Mouse (Mus musculus) MEL (cell line): ENCODE measurements at regions not wholly inside any gene's neighbourhood (a gene's known extent, or its start where the extent isn't known, plus 50 kb on each side); places are given as distances from the start of the nearest gene placed in this dataset.
A peak's percentile ranks its signal among the peaks of the same experiment; 100 is the strongest.

Experiments used
- DNase-seq: peaks from one replicate; pipeline ENCODE4 v3.0.0; 2011; ENCODE audit warnings: low read depth, low spot score
- H3K27ac ChIP-seq: 2 replicates; pipeline ENCODE4 v1.5.1; 2012; ENCODE audit warnings: low read depth, mild to moderate bottlenecking, control low read depth, low read length, moderate library complexity; ENCODE audit not compliant: control insufficient read depth
- H3K27me3 ChIP-seq, 2 experiments: fragments of 150-350 bp in 1 of 2; sonication (generic) in 1 of 2; 2 replicates each; pipeline ENCODE4 v1.6.1; 2012; ENCODE audit warnings: low read length in 2 of 2, mild to moderate bottlenecking in 2 of 2, improper control_type of control experiment in 1 of 2, moderate library complexity in 1 of 2; ENCODE audit not compliant: insufficient read depth in 2 of 2, control insufficient read depth in 1 of 2
- H3K36me3 ChIP-seq, 2 experiments: 2 replicates each; pipeline ENCODE4 v1.6.1; 2012 to 2014; ENCODE audit warnings: low read length in 2 of 2, improper control_type of control experiment in 1 of 2, inconsistent platforms in 1 of 2, mild to moderate bottlenecking in 1 of 2; ENCODE audit not compliant: insufficient read depth in 2 of 2, control insufficient read depth in 1 of 2
- H3K4me1 ChIP-seq, 2 experiments: fragments of 150-350 bp in 1 of 2; sonication (generic) in 1 of 2; 2 replicates each; pipeline ENCODE4 v1.6.1; 2012; ENCODE audit warnings: low read length in 2 of 2, improper control_type of control experiment in 1 of 2, mild to moderate bottlenecking in 1 of 2; ENCODE audit not compliant: insufficient read depth in 2 of 2, control insufficient read depth in 1 of 2
- H3K4me3 ChIP-seq, 2 experiments: fragments of 150-350 bp in 1 of 2; sonication (generic) in 1 of 2; 2 replicates each; pipeline ENCODE4 v1.5.1; 2012; ENCODE audit warnings: low read depth in 2 of 2, low read length in 2 of 2, mild to moderate bottlenecking in 2 of 2, moderate library complexity in 2 of 2, control low read depth in 1 of 2, improper control_type of control experiment in 1 of 2; ENCODE audit not compliant: control insufficient read depth in 1 of 2, insufficient read depth in 1 of 2
- H3K79me2 ChIP-seq: 2 replicates; pipeline ENCODE4 v1.6.1; 2012; ENCODE audit warnings: mild to moderate bottlenecking, low read length, moderate library complexity; ENCODE audit not compliant: control insufficient read depth, poor library complexity, insufficient read depth
- H3K9ac ChIP-seq: 2 replicates; pipeline ENCODE4 v1.6.1; 2012; ENCODE audit warnings: low read depth, mild to moderate bottlenecking, control low read depth, low read length, moderate library complexity; ENCODE audit not compliant: control insufficient read depth, poor library complexity, severe bottlenecking
- H3K9me3 ChIP-seq: fragments of 150-350 bp; sonication (generic); replicated peaks from 2 replicates; pipeline ENCODE4 v1.6.1; 2012; ENCODE audit warnings: mild to moderate bottlenecking, low read length, improper control_type of control experiment, moderate library complexity; ENCODE audit not compliant: insufficient read depth
- E2F4 ChIP-seq: IDR thresholded peaks from 2 replicates; pipeline ENCODE4 v1.6.1; 2011; ENCODE audit warnings: low read depth, low read length, improper control_type of control experiment, borderline replicate concordance
- ELF1 ChIP-seq: IDR thresholded peaks from 2 replicates; pipeline ENCODE4 v1.6.1; 2014; ENCODE audit warnings: low read depth, mild to moderate bottlenecking, inconsistent platforms, low read length, improper control_type of control experiment, moderate library complexity
- GABPA ChIP-seq: IDR thresholded peaks from 2 replicates; pipeline ENCODE4 v1.6.1; 2012; ENCODE audit warnings: low read depth, mild to moderate bottlenecking, inconsistent platforms, low read length, improper control_type of control experiment, moderate library complexity
- HCFC1 ChIP-seq: IDR thresholded peaks from 2 replicates; pipeline ENCODE4 v1.6.1; 2012; ENCODE audit warnings: low read depth, mild to moderate bottlenecking, inconsistent platforms, low read length, improper control_type of control experiment, moderate library complexity
- MAFK ChIP-seq: IDR thresholded peaks from 2 replicates; pipeline ENCODE4 v1.6.1; 2011; ENCODE audit warnings: low read depth, mild to moderate bottlenecking, low read length, improper control_type of control experiment, borderline replicate concordance
- MEF2A ChIP-seq: IDR thresholded peaks from 2 replicates; pipeline ENCODE4 v1.6.1; 2014; ENCODE audit warnings: low read depth, mild to moderate bottlenecking, inconsistent platforms, low read length, improper control_type of control experiment; ENCODE audit not compliant: poor library complexity, insufficient replicate concordance, severe bottlenecking; ENCODE audit errors: extremely low read depth
- MXI1 ChIP-seq: IDR thresholded peaks from 2 replicates; pipeline ENCODE4 v1.6.1; 2011; ENCODE audit warnings: mild to moderate bottlenecking, low read depth, low read length, improper control_type of control experiment
- MYB ChIP-seq: IDR thresholded peaks from 2 replicates; pipeline ENCODE4 v1.6.1; 2011; ENCODE audit warnings: mild to moderate bottlenecking, low read depth, low read length, improper control_type of control experiment
- NRF1 ChIP-seq: IDR thresholded peaks from 2 replicates; pipeline ENCODE4 v1.6.1; 2014; ENCODE audit warnings: low read depth, mild to moderate bottlenecking, inconsistent platforms, low read length, improper control_type of control experiment, moderate library complexity; ENCODE audit not compliant: poor library complexity, insufficient read depth, severe bottlenecking
- POLR2AphosphoS2 ChIP-seq: IDR thresholded peaks from 2 replicates; pipeline ENCODE4 v1.6.1; 2011; ENCODE audit warnings: low read length, improper control_type of control experiment
- RAD21 ChIP-seq: IDR thresholded peaks from 2 replicates; pipeline ENCODE4 v1.6.1; 2011; ENCODE audit warnings: mild to moderate bottlenecking, low read depth, low read length, improper control_type of control experiment
- RCOR1 ChIP-seq: IDR thresholded peaks from 2 replicates; pipeline ENCODE4 v1.6.1; 2012; ENCODE audit warnings: low read depth, mild to moderate bottlenecking, inconsistent platforms, low read length, improper control_type of control experiment
- SIN3A ChIP-seq: IDR thresholded peaks from 2 replicates; pipeline ENCODE4 v1.6.1; 2012; ENCODE audit warnings: low read length, improper control_type of control experiment, inconsistent platforms
- TAL1 ChIP-seq: IDR thresholded peaks from 2 replicates; pipeline ENCODE4 v1.6.1; 2012; ENCODE audit warnings: mild to moderate bottlenecking, inconsistent platforms, low read length, moderate library complexity, mixed read lengths
- TBP ChIP-seq: IDR thresholded peaks from 2 replicates; pipeline ENCODE4 v1.8.0; 2011; ENCODE audit warnings: low read depth, low read length, improper control_type of control experiment
- ZC3H11A ChIP-seq: IDR thresholded peaks from 2 replicates; pipeline ENCODE4 v1.6.1; 2012; ENCODE audit warnings: low read depth, mild to moderate bottlenecking, inconsistent platforms, low read length, improper control_type of control experiment
- ZKSCAN1 ChIP-seq: IDR thresholded peaks from 2 replicates; pipeline ENCODE4 v1.6.1; 2012; ENCODE audit warnings: low read depth, mild to moderate bottlenecking, inconsistent platforms, low read length, improper control_type of control experiment, moderate library complexity
- ZNF384 ChIP-seq: IDR thresholded peaks from 2 replicates; pipeline ENCODE4 v1.6.1; 2012; ENCODE audit warnings: low read depth, mild to moderate bottlenecking, inconsistent platforms, low read length, improper control_type of control experiment

- Histone ChIP-seq H3K4me1 (no peaks in the 10 kb centered on the region), H3K79me2 (no peaks in the 10 kb centered on the region), H3K27ac (no peak overlapping the region), H3K9me3 (no peaks in the 10 kb centered on the region), H3K4me3 (no peak overlapping the region), H3K36me3 (no peaks in the 10 kb centered on the region), H3K9ac (no peak overlapping the region), H3K27me3 (peaks cover 2 to 5% of the 10 kb centered on the region in 2 experiments; a peak in 2 of 4 replicates)
- TF ChIP-seq TAL1 (no peak), HCFC1 (no peak), GABPA (no peak), ZNF384 (no peak)
- DNase-seq = peak; percentile 38
Observed at GRCm38 (mm10) chr5:76425680-76426079, 58.2 kb upstream of the Gm7271 start.

GRCm38 (mm10) chr5:76427581-76427980 lies 56.3 kb upstream of the Gm7271 start:
- Histone ChIP-seq H3K36me3 (no peaks in the 10 kb centered on the region), H3K79me2 (no peaks in the 10 kb centered on the region), H3K9ac (no peak overlapping the region), H3K9me3 (no peaks in the 10 kb centered on the region), H3K4me1 (no peaks in the 10 kb centered on the region), H3K27me3 (peaks cover 0 to 5% of the 10 kb centered on the region in 2 experiments; a peak in 2 of 4 replicates), H3K4me3 (no peak overlapping the region), H3K27ac (no peak overlapping the region)
- no peak for DNase-seq
- no peak for TF ChIP-seq ELF1
- TF ChIP-seq SIN3A = no peak
- no peak for TF ChIP-seq TBP
- no peak for TF ChIP-seq RAD21
- TF ChIP-seq MYB = no peak
- TF ChIP-seq GABPA = no peak

GRCm38 (mm10) chr5:76429441-76429840 lies 54.4 kb upstream of the Gm7271 start:
- peaks cover 2 to 5% of the 10 kb centered on the region in 2 experiments; a peak in 2 of 4 replicates for H3K27me3 ChIP-seq
- H3K9me3 ChIP-seq = no peaks in the 10 kb centered on the region
- no peak overlapping the region for H3K4me3 ChIP-seq
- no peak overlapping the region for H3K9ac ChIP-seq
- H3K36me3 ChIP-seq = no peaks in the 10 kb centered on the region
- no peaks in the 10 kb centered on the region for H3K4me1 ChIP-seq
- no peaks in the 10 kb centered on the region for H3K79me2 ChIP-seq
- no peak for DNase-seq
- H3K27ac ChIP-seq = no peak overlapping the region
- TF ChIP-seq E2F4 (no peak), MEF2A (no peak), ZNF384 (no peak), RCOR1 (no peak), TAL1 (no peak), ZC3H11A (no peak), MAFK (no peak), HCFC1 (no peak), MXI1 (no peak), POLR2AphosphoS2 (no peak), NRF1 (no peak), ZKSCAN1 (no peak)
